Mouse (Mus musculus) erythroblast, embryonic 14.5 days (primary cell): Measurements from ENCODE around the gene Pxk.

Experiments used
- GATA1 ChIP-seq: IDR thresholded peaks from 2 replicates; pipeline ENCODE4 v1.6.1; 2012; ENCODE audit warnings: low read length, inconsistent platforms, mixed read lengths
- TAL1 ChIP-seq: IDR thresholded peaks from 3 replicates; pipeline ENCODE4 v1.6.1; 2012; ENCODE audit warnings: low read length, inconsistent platforms, mixed read lengths

GRCm38 (mm10) chr14:8052661-8053060 lies 45.4 kb upstream of the Pxk start:
- no peak for TF ChIP-seq TAL1
- no peak for TF ChIP-seq GATA1
